Mouse (Mus musculus) testis, adult 2 months (tissue): ENCODE results near the gene Palm. TPM values are rescaled to one million over a fixed set of nuclear protein-coding genes. Genes with fewer than 3 reads are reported as not detected.
A peak's percentile ranks its signal among the peaks of the same experiment; 100 is the strongest.
"Not testable (repeated sequence)": the region's sequence is repeated elsewhere in the genome, so short reads cannot be mapped to it uniquely, and the experiment has no call there.

Source experiments
- H3K27ac ChIP-seq: fragments of 200-500 bp; 2 replicates; pipeline ENCODE4 v1.5.1; 2012; ENCODE audit warnings: low read depth, low read length; ENCODE audit not compliant: control insufficient read depth, insufficient read depth
- H3K27me3 ChIP-seq: fragments of 200-500 bp; 2 replicates; pipeline ENCODE4 v1.6.1; 2012; ENCODE audit warnings: mild to moderate bottlenecking, low read length, moderate library complexity; ENCODE audit not compliant: control insufficient read depth, insufficient read depth
- H3K36me3 ChIP-seq: fragments of 200-500 bp; 2 replicates; pipeline ENCODE4 v1.6.1; 2012; ENCODE audit warnings: mild to moderate bottlenecking, low read length; ENCODE audit not compliant: control insufficient read depth, insufficient read depth
- H3K4me1 ChIP-seq: fragments of 200-500 bp; 2 replicates; pipeline ENCODE4 v1.6.1; 2012; ENCODE audit warnings: low read length; ENCODE audit not compliant: control insufficient read depth, insufficient read depth
- H3K4me3 ChIP-seq: fragments of 200-500 bp; 2 replicates; pipeline ENCODE4 v1.5.1; 2012; ENCODE audit warnings: low read depth, mild to moderate bottlenecking, low read length, moderate library complexity, mixed read lengths; ENCODE audit not compliant: control insufficient read depth
- CTCF ChIP-seq: fragments of 200-500 bp; IDR thresholded peaks from 2 replicates; pipeline ENCODE4 v1.5.1; 2012; ENCODE audit warnings: low read depth, mild to moderate bottlenecking, inconsistent platforms, low read length, moderate library complexity; ENCODE audit not compliant: control insufficient read depth, insufficient read depth, insufficient replicate concordance
- POLR2A ChIP-seq: fragments of 200-500 bp; IDR thresholded peaks from 2 replicates; pipeline ENCODE4 v1.6.1; 2012; ENCODE audit warnings: low read depth, mild to moderate bottlenecking, inconsistent platforms, low read length, moderate library complexity; ENCODE audit not compliant: control insufficient read depth
- polyA plus RNA-seq: library from polyadenylated mRNA; depleted of rRNA; stranded (reverse); fragments of >200 nt; gene quantifications from 2 replicates; pipeline ENCODE4 v1.2.3, GENCODE M21; 2012

The Palm gene
- polyA plus RNA-seq, 1 experiment: 8.1 TPM

GRCm38 (mm10) chr10:79754856-79755516 lies 38.4 kb upstream of the Palm start, which contains the start of gene Fgf22:
Gene Fgf22, plus strand, starts transcription at chr10:79755076.
- peaks cover 10% of the 10 kb centered on the region for H3K4me1 ChIP-seq
- peak within 1 kb of the TSS; percentile 75 for H3K4me3 ChIP-seq
- no peaks in the 10 kb centered on the region for H3K27me3 ChIP-seq
- no peaks in the 10 kb centered on the region; the same call in 1 of the 2 replicates for H3K36me3 ChIP-seq
- no peak within 1 kb of the TSS for H3K27ac ChIP-seq
- no peak for TF ChIP-seq CTCF
- no peak for TF ChIP-seq POLR2A

GRCm38 (mm10) chr10:79755854-79756253 lies 37.5 kb upstream of the Palm start:
- no peak overlapping the region for H3K4me3 ChIP-seq
- H3K36me3 ChIP-seq: no peaks in the 10 kb centered on the region; the same call in 1 of the 2 replicates
- no peak overlapping the region for H3K27ac ChIP-seq
- TF ChIP-seq CTCF (no peak), POLR2A (no peak)
- H3K27me3 ChIP-seq: no peaks in the 10 kb centered on the region
- peaks cover 10% of the 10 kb centered on the region for H3K4me1 ChIP-seq

GRCm38 (mm10) chr10:79756660-79757059 lies 36.7 kb upstream of the Palm start:
- TF ChIP-seq POLR2A (no peak), CTCF (no peak)
- peaks cover 10% of the 10 kb centered on the region for H3K4me1 ChIP-seq
- no peaks in the 10 kb centered on the region for H3K27me3 ChIP-seq
- H3K36me3 ChIP-seq: no peaks in the 10 kb centered on the region; the same call in 1 of the 2 replicates
- no peak overlapping the region for H3K4me3 ChIP-seq
- no peak overlapping the region for H3K27ac ChIP-seq

- not testable (repeated sequence) for H3K36me3 ChIP-seq, H3K27me3 ChIP-seq, H3K27ac ChIP-seq, H3K4me3 ChIP-seq
- H3K4me1 ChIP-seq: peaks cover 15% of the 10 kb centered on the region
Measured at GRCm38 (mm10) chr10:79759675-79760074, 33.7 kb upstream of the Palm start.

- TF ChIP-seq CTCF: no peak
- no peak for TF ChIP-seq POLR2A
- no peaks in the 10 kb centered on the region for H3K27me3 ChIP-seq
- no peak overlapping the region for H3K4me3 ChIP-seq
- peaks cover 10% of the 10 kb centered on the region for H3K4me1 ChIP-seq
- H3K27ac ChIP-seq: no peak overlapping the region
- no peaks in the 10 kb centered on the region; the same call in none of the 2 replicates for H3K36me3 ChIP-seq
Measured at GRCm38 (mm10) chr10:79760603-79761143, 32.7 kb upstream of the Palm start.

GRCm38 (mm10) chr10:79762875-79763274 lies 30.5 kb upstream of the Palm start:
- Histone ChIP-seq H3K36me3 (no peaks in the 10 kb centered on the region; the same call in none of the 2 replicates), H3K27me3 (no peaks in the 10 kb centered on the region), H3K4me1 (peaks cover 12% of the 10 kb centered on the region), H3K4me3 (no peak overlapping the region), H3K27ac (no peak overlapping the region)
- TF ChIP-seq POLR2A (no peak), CTCF (no peak)

GRCm38 (mm10) chr10:79764234-79764633 lies 29.1 kb upstream of the Palm start:
- Histone ChIP-seq H3K27me3 (no peaks in the 10 kb centered on the region), H3K27ac (no peak overlapping the region), H3K4me1 (peaks cover 12% of the 10 kb centered on the region), H3K36me3 (no peaks in the 10 kb centered on the region; the same call in none of the 2 replicates), H3K4me3 (no peak overlapping the region)
- TF ChIP-seq POLR2A (no peak), CTCF (no peak)
